Mouse (Mus musculus) adrenal gland, postnatal 10 days (tissue): ENCODE data around the gene Idh3a. TPM values are rescaled to one million over a fixed set of nuclear protein-coding genes. Genes with fewer than 3 reads are reported as not detected.
"Not testable (repeated sequence)": the region's sequence is repeated elsewhere in the genome, so short reads cannot be mapped to it uniquely, and the experiment has no call there.

Source experiments
- DNase-seq: peaks from one replicate; pipeline ENCODE4 v3.0.0; 2021; ENCODE audit warnings: mixed read lengths
- long read RNA-seq, 2 experiments: library from polyadenylated mRNA; stranded (forward); transcript quantifications; one replicate each; pipeline ENCODE4 v2.0.0; 2021
- total RNA-seq, 2 experiments: library from RNA; stranded (reverse); gene quantifications; 2 replicates each; pipeline ENCODE4 v1.2.3; 2021

Gene Idh3a
- 100 to 1,000 TPM; 806 to 826 TPM for total RNA-seq
- long read RNA-seq, experiment 1, transcript Idh3a-205 (11 exons, 2,580 nt), result major isoform, 1,565 of 1,753 reads
- long read RNA-seq, experiment 1, transcript Idh3a-203 (8 exons, 1,570 nt), result minor isoform, 7 of 1,753 reads
- long read RNA-seq, experiment 1, partial matches to known transcripts, result 48 of 1,753 reads
- long read RNA-seq, experiment 1, other reads (novel, unspliced or antisense), result 131 of 1,753 reads
- long read RNA-seq, experiment 2, transcript Idh3a-205 (11 exons, 2,580 nt), result major isoform, 1,168 of 1,321 reads
- long read RNA-seq, experiment 2, transcript Idh3a-203 (8 exons, 1,570 nt), result minor isoform, 5 of 1,321 reads
- long read RNA-seq, experiment 2, partial matches to known transcripts, result 68 of 1,321 reads
- long read RNA-seq, experiment 2, other reads (novel, unspliced or antisense), result 80 of 1,321 reads

DNA sequence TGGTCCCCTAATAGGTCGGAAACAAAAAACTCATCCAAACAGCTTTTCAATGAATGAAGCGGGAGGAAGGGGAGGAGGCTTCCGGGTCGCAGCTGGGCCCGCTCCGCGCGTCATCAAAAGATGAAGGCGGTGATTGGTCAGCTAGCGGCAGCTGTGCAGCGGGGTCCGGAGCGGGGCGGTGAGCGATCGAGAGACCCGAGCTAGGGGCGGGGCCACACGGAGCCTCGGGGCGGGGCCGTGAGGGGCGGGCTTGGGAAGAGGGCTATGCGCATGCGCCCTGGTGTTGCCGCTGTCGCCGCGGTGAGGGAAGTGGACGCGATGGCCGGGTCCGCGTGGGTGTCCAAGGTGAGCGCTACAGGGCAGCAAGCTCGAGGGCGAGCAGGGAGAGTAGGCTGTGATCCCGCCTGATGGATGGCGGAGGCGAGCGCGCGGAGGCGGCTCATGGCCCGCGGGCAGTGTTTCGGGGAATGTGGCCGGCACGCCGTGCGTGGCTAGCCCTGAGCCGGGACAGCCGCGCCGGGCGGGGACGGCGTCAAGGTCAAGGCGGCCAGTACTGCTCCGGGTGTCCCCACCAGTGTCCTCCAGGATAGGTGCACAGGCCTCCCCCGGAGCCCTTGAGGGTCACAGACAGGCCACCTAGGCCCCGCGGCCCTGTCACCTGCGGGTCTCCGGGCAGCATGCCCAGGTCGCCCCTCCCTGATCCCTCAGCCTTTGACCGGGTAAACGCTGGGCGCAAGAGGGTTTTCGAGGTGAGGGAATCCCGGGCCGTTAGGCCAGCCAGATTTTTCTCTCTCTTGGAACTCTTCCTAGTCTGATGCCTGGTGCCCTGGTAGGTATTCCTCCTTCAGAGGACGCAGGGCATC lies at the start of gene Idh3a:
Gene Idh3a (plus strand): TSS at position 136 of the 863 bp plus-strand sequence.
- peak; percentile 100 for DNase-seq

DNA sequence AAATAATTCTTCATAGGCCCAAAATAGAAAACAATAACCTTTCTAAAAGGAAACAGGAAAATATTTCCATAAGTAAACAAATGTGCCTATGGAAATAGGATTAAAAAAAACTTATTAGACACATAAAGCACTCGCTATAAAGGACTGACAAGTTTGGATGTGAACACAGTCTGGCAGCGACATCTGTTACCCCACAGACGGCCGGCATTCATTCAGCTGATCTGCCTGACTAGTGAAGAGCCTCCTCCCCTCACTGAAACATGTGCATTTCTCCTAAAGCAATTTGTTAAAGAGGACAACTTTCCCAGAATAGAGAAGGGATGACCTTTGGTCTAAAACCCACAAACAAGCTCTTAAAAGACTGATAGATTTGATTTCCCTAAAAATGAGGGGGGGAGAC lies 49.1 kb upstream of the Idh3a start:
- DNase-seq, result no peak

DNA sequence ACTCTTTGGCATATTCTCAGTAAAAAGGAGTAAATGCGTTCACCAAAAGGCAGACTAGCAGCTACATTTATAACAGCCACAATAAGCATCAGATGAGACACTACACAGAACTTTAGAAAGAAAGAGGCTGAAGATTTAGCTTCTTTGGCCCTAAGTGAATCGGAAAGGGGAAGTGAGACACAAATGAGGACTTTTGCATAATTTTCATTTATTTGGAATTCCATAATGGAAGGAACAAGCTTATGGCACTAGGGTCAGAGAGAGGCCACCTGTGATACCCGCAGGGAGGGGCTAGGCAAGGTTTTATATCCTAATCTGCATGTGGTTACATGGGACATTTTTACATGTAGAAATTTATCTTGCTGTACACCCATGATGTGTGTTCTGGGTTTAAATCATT lies 48.7 kb upstream of the Idh3a start:
- no peak for DNase-seq

DNA sequence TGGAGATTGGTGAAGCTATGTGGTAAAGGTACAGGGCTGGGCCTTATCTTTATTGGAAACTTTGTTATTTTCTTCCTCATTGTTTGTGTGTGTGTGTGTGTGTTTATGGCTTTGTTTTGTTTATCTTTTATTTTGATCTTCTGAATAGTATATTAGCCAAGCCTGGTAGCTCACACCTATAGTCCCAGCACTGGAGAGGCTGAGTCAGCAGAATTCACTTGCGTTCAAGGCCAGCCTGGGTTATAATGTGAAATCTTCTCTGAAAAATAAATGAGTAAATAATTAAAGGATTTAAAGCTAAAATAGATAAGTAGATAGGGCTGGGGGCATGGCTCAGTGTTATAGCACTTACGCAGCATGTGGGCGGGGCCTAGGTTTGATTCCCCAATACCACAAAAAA lies 47.9 kb upstream of the Idh3a start:
- no peak for DNase-seq

DNA sequence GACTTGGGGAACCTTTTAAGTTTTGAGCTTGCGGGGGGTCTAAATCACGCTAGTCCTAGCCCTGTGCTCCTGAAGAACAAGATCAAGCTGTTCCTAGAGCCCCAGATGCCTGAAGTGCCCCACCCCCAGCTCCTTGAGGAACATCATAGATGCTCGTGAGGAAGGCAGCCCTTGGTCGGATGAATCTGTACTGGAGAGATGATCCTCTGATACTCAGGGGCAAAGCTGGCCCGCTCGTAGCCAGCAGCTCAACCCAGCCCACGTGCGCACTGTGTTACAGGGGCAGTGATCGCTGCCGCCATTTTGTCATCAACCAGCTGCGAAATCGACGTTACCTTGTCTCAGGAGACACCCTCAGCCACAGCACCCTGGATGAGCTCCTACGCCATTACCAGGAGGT lies 47.5 kb upstream of the Idh3a start, which contains the start of gene Sh2d7:
Gene Sh2d7 (plus strand): TSS at position 301 of the 400 bp plus-strand sequence.
- no peak for DNase-seq

DNA sequence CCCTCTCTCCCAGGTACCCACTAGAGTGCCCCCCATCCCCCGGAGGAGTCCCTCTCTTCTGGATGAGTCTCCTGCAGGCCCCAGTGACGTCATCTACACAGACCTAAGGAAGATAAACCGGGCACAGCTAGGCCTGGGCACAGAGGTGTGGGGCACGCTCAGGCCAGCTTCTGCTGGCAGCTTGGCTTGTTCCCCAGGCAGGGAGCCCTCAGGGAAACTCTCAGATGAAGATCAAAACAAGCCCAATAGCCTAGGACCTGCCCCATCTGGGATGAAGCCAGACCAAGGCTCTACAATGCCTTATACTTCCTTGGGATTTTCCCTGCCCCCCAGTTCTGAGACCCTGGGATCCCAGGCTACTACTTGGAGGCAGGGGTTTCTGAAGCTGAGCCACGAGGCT lies 45.3 kb upstream of the Idh3a start:
- peak; percentile 58 for DNase-seq

DNA sequence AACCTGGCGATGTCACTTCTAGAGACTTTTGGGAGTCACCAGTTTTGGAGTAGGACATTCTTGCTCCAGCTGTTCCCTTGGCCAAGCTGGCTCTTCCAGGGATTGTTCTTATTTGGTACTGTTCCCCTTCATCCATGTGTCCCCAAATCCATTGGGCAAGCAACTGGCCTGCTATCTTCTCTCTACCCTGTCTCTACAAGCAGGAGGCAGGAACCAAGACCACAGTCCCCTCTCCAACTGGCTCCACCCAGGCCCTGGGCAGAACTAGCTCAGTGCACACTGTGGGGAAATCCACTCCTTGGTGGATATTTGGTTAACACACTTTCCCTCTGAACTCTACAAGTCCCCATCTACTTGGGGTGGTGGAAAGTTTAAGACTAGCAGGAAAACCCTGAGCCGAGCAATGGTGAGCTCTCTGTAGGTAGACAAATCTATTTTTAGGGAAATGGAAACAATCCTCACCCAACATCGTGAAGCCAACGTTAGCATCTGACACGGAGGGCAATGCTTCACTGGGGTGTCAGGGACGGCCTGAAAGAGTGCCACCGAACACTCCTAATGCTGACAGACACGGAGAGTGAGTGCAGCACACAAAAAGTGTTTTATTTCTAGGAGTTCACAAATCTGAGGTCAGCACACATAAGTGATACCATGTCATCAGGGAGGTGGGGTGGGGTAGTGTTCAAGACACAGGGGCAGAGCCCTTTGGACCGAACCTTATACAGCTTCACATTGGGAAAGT lies 41.8 kb upstream of the Idh3a start:
- no peak for DNase-seq

DNA sequence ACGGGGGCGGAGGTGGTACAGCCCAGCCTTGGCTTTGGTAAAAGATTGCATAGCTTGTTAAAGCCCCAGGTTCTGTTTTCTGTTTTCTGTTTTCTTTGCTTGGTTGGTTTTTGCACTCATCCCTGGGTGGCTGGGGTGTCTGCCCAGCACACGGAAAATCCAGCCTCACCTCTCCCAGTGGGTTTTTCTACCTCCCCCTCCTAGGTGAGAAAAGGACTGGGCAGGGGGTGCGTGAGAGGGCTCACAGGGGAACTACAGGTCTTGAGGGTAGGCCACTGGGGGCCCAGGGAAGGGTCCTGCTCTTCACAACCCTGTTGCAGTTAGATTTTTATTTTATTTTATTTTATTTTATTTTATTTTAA lies 41.2 kb upstream of the Idh3a start:
- DNase-seq, result no peak

DNA sequence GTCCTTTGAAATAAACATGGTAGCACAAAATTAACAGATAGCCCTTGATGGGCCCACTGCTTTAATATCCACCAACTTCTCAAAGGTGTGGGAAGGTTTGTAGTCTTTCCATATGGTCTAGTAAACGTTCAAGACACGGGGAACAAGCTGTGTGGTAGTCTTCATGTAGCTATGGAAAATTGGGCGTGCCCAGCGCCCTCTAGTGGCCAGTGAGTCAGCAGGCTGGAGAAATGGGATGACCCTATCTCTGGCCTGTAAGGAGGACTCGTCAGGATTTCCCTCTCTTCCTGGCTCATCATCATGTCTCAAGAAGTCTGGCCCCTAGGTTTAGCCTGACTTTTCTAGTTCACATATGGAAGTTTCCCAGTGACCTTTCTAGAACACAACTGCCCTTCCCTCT lies 38.6 kb upstream of the Idh3a start:
- peak; percentile 79 for DNase-seq

DNA sequence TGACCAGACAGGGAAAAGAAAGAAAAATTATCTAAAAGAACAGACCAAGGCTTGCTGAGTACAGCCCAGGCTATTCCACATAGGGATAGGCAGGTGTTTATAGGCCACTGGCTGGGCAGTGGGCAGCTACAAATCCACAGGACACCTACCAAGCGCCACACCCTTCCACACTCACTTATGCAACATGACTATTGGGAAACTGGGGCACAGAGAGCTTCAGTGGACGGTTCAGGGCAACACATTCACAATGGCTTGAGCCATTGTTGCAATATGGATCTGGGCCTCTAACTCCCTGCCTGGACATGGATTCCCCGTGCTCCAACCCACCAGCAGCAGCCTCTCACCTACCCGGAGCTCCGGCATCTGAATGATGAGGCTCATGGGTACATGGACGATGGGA lies 36.7 kb upstream of the Idh3a start:
- no peak for DNase-seq

DNA sequence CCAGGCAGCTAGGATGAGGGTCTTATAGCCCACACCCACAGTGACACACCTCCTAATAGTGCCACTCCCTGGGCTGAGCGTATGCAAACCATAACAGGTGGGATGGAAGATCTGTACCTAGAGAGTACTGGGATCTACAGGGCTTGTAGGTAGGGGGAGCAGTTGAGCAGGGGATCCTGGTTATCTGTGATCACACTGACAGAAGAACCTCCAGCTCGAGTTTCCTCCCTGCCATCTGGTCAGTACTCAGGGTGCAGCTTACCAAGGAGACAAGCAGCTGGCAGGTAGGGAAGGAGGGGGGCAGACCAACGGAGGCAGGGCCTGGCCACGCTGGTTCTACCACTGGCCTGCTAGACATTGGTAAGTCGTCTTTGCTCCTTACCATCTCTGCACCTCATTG lies 33.7 kb upstream of the Idh3a start:
- DNase-seq, result peak; percentile 43

DNA sequence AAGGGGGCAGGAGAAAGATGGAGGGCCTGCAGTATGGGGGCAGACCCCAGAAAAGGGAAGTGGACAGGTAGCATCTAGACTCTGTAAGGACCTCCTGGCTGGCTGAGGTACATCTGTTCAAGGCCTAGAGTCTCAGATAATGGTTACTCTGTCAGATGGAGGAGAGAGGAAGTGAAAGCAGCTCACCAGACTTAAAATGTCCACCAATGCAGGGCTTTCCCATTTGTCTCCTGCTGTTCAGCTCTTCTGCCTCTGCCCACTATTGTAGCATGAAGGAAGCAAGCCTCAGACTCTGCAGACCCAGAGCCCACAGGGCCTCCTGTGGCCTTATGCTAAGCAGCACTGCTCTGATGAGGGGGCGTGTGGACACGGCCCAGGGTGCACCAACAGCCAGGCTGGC lies 31.1 kb upstream of the Idh3a start:
- no peak for DNase-seq

DNA sequence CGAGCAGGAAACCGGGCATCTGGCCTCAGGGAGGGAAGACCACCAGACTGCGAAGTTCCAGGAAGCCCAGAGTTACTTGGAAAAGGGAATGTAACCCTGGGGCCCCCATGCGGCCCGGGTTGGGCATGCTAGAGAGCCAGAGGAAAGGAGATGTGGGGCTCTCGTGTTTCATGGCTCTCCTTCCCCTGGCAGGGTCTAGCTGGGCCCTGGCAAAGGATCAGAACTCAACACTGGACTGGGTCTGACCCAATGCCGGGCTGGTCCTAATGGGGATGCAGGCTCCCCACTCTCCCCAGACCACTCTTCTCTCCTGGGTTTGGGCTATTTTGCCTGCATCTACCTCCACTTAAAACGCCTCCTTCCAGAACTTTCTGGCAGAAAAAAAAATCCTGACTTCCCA lies 27.4 kb upstream of the Idh3a start:
- DNase-seq, result no peak

DNA sequence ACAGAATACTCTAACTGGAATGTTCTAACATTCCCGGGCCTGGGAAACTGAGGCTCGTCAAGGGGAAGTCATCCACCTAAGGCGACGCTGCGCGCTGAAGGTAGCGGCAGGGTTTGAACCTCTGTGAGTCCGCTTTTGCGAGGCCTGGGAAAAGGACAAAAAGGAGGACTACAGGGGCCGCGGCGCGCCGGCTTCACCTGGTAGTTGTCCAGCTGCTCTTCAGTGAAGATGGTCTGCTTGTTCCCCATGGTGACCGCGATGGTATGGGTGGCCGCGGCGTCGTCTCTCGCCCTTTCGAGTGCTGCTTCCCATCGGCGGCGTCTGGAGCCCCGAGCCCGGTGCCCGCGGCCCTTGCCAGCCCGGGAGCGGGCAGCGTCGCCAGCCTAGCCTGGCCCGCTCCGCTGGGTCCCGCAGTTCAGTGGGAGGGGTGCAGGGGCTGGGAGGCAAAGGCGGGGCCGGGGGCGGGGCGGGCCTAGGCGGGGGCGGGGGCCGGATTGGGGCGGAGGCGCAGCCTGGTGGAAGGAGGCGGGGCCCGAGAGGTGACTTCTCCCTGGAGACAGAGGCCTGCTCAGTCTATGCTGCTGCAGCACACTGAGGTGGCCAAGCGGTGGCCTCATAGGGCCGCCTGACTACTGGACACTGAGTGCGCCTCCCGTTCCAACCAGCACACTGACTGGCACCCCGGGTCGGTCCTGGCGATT lies 26.2 kb upstream of the Idh3a start, which contains the start of gene Cib2:
Gene Cib2 (minus strand): TSS at position 448 of the 701 bp plus-strand sequence.
- DNase-seq, result peak; percentile 93

DNA sequence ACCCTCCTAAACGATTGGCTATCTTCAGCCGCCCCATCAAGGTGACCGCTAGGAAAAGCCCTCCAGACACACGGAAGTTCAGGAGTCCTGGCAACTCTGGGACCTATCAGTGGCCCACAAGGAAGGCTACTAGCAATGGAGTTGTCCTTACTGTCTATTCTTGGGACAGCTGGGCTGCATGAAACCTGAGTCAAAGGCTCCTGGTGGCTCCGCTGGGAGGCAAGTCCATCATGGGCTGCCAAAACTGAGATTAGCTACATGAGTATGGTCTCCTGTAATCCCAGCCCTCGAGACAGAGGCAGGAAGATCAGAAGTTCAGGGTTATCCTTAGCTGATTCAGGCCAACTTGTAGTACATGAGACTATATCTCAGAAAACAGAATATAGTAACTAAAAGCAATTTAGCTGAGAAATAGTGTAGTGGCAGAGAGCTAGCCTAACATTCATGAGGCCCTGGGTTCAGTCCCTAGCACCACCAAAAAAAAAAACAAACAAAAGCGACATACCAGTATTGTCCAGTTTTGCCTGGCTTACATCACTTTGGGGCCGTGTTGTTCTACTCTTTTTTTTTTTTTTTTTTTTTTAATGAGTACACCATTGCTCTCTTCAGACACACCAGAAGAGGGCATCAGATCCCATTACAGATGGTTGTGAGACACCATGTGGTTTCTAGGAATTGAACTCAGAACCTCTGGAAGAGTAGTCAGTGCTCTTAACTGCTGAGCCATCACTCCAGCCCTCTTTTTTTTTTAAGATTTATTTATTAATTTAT lies 25.1 kb upstream of the Idh3a start:
- DNase-seq, result no peak

DNA sequence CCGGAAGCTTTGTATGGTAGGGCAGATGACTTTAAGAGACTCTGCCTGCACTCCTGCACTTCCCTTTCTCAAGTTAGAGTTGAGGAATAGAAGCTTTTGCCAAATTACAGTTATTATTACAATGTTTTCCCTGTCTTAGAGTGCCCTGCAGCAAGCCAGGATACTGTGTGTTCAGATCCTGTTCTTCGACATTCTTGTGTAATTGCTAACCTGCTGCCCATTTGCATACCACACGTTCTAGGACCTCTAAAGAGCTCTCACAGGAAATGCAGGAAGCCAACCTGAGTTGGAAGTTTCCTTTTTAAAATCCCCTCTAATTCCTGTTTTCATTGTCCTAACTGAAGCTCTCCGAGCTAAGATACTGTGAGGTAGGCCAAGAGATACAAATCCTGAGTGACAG lies 19.2 kb upstream of the Idh3a start:
- DNase-seq, result no peak

DNA sequence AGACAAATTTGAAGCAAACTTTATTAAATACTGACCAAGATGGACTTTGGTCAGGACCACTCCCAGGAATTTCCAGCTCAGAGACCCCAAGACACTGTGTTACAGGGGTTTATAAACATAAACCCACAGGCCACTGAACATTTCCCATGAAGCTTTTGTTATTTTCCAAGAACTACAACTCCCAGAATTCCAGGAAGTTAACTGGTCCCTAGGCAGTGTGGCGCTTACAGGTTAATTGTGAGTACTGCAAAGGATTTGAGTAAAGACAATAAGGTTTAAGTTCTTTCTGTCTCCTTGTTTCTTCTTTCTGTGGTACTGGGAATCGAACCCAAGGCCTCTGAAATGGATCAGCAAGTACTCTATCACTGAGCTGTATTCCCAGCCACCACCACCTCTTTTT lies 17.4 kb upstream of the Idh3a start:
- DNase-seq, result no peak

DNA sequence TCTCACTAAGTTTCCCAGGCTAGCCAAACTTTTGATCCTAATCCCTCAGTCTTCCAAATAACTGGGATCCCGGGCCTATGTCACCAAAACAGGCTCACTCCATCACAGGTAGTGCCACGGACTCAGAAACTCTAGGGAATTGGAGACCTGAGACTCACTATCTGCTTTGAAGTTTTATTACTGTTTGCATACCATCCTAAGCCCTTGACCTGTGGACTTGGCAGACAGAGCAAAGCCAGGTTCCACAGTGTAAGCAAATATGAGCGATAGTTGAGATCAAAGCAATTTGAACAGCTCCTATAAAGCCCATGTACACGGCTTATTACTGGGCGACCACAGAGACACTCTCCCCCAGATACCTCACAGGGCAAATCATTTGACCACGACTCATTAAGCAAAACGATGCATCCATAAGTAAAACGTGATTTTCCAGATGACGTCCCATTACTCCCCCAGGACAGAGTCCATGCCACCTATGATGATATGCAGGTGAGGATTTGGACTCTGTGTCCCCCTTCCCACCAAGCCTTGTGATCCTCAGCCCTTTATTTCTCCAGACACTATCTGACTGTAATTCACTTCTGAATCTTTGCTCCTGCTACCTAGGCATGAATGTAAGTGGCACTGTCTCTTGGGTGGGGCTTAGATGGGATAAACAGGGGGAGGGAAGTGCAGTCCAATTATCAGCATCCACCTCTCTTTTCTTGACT lies 14.8 kb upstream of the Idh3a start:
- DNase-seq, result no peak

DNA sequence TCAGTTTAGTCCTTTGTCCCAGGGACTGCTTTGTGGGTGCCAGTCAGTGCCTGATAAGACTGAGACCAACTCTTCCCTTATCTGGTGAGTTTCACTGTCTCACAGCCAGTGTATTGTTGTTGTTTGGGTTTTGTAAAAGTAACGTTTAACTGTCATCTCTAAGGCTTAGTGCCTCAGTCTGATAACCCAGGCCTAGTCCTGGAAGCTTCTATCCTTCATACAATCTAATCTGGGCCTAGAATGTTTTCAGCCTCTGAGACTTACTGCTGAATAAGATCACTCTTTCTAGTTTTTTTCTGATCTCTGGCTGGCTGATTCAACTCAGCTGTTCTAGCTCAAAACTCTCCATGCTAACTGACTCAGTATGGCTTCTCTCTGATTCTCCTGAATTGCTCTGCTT lies 2.4 kb upstream of the Idh3a start:
- no peak for DNase-seq

DNA sequence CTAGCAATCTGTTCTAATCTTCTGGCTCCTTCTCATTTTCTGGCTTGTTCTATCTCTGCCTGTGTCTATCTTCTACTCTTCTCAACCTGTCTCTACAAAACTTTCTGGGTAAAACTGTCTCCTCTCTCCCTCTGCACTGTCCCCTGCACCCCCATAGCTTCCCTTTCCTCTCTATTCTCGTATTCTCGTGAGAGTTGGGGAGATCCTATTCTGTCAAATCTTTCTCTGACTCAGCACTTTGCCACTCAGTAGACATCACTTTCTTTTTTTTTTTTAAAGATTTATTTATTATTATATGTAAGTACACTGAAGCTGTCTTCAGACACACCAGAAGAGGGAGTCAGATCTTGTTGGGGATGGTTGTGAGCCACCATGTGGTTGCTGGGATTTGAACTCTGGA lies 2.0 kb upstream of the Idh3a start:
- DNase-seq, result not testable (repeated sequence)

DNA sequence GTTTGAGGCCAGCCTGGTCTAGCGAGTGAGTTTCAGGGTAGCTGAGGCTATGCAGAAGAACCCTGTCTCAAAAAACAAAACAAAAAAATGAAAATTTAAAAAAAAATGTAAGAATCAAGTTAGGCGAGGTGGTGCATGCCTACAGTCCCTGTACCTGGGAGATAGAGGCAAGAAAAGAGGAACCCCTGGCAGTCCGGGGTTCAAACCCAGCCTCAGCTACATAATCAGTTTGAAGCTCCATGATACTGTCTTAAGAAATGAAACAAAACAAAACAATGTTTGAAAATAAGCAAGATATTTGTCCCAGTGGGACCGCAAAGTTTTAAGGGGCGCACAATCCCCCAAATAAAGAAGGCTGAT lies 315 bp upstream of the Idh3a start:
- no peak for DNase-seq
